20 mouse cellular contexts compared by ENCODE assay signal in genomic region chr9:46172953-46173352, GRCm38 (mm10). TPM values are rescaled to one million over a fixed set of nuclear protein-coding genes. Genes with fewer than 3 reads are reported as not detected.
A peak's percentile ranks its signal among the peaks of the same experiment; 100 is the strongest.
DNase-seq lines count a peak whose midpoint lies in the region; ATAC-seq and TF ChIP-seq lines count a peak whose summit lies in the region.
"Had no signal": no experiment of that assay in that cellular context is flagged by ENCODE, and none has a peak within 500 bp of the region (broad histone marks: within the 10 kb centered on the region; RNA-seq: fewer than 3 reads in every experiment).

No protein-coding gene starts in this region.

- no peak for TF ChIP-seq EP300 in liver, postnatal 0 days (IDR thresholded peaks at IDR 0.05; ENCODE audit: low read depth)

- H3K4me2 ChIP-seq in limb, embryonic 13.5 days (replicated peaks) = no peak overlapping the region
- no peak overlapping the region for H3K4me2 ChIP-seq in limb, embryonic 15.5 days
- H3K4me2 ChIP-seq in liver, postnatal 0 days (ENCODE audit: low read depth, low read length) = no peak overlapping the region
- H3K4me2 ChIP-seq: heart, embryonic 12.5 days; liver, embryonic 11.5 days; neural tube, embryonic 13.5 days had no signal

- 48% methylated on average over 2 of the region's 2 CpGs for WGBS in limb, embryonic 13.5 days
- 60% methylated on average over 2 of the region's 2 CpGs for WGBS in limb, embryonic 10.5 days
- 52% methylated on average over 2 of the region's 2 CpGs for WGBS in limb, embryonic 15.5 days
- WGBS in liver, postnatal 0 days (ENCODE audit: insufficient replicate concordance) = 29% methylated on average over 2 of the region's 2 CpGs

- no peak for ATAC-seq in limb, embryonic 13.5 days (ENCODE audit: low FRiP score, low read depth)
- ATAC-seq in activated CD4-positive, CD25-positive, alpha-beta regulatory T cell, adult 4 months = peak; percentile 8
- ATAC-seq in limb, embryonic 15.5 days (ENCODE audit: insufficient number of reproducible peaks, low FRiP score, low TSS enrichment, low read depth) = no peak
- no peak for ATAC-seq in liver, postnatal 0 days
- ATAC-seq: forebrain, postnatal 0 days; midbrain, embryonic 16.5 days had no signal

- H3K36me3 ChIP-seq in limb, embryonic 13.5 days = peaks cover 3% of the 10 kb centered on the region
- peaks cover 7% of the 10 kb centered on the region for H3K36me3 ChIP-seq in limb, embryonic 10.5 days
- H3K36me3 ChIP-seq in limb, embryonic 15.5 days = peaks cover 5% of the 10 kb centered on the region; the same call in 1 of the 2 replicates
- H3K36me3 ChIP-seq in liver, postnatal 0 days (replicated peaks; ENCODE audit: insufficient read depth, low read length) = no peaks in the 10 kb centered on the region

- TF ChIP-seq CTCF in liver, postnatal 0 days (IDR thresholded peaks at IDR 0.05; ENCODE audit: low read depth) = no peak

- H3K4me1 ChIP-seq in limb, embryonic 13.5 days = peaks cover 41% of the 10 kb centered on the region
- peaks cover 37% of the 10 kb centered on the region for H3K4me1 ChIP-seq in limb, embryonic 10.5 days
- peaks cover 14% of the 10 kb centered on the region for H3K4me1 ChIP-seq in limb, embryonic 15.5 days
- H3K4me1 ChIP-seq in liver, postnatal 0 days (ENCODE audit: insufficient read depth) = peaks cover 16% of the 10 kb centered on the region

- H3K27ac ChIP-seq in limb, embryonic 13.5 days = peak overlapping the region; percentile 55; the same call in 1 of the 2 replicates
- no peak overlapping the region for H3K27ac ChIP-seq in limb, embryonic 10.5 days
- H3K27ac ChIP-seq in limb, embryonic 15.5 days = peak overlapping the region; percentile 50; the same call in 1 of the 2 replicates
- H3K27ac ChIP-seq in liver, postnatal 0 days (ENCODE audit: low read depth) = no peak overlapping the region
- H3K27ac ChIP-seq: neural tube, embryonic 13.5 days had no signal

- no peak overlapping the region; the same call in 1 of the 2 replicates for H3K9ac ChIP-seq in limb, embryonic 13.5 days
- H3K9ac ChIP-seq in limb, embryonic 15.5 days = no peak overlapping the region
- H3K9ac ChIP-seq in liver, postnatal 0 days (replicated peaks) = no peak overlapping the region
- H3K9ac ChIP-seq: forebrain, postnatal 0 days; heart, embryonic 12.5 days; neural tube, embryonic 13.5 days had no signal

- no peak overlapping the region for H3K4me3 ChIP-seq in limb, embryonic 13.5 days
- no peak overlapping the region for H3K4me3 ChIP-seq in limb, embryonic 10.5 days
- H3K4me3 ChIP-seq in limb, embryonic 15.5 days = no peak overlapping the region
- H3K4me3 ChIP-seq in liver, postnatal 0 days (ENCODE audit: low read depth, low read length) = no peak overlapping the region
- H3K4me3 ChIP-seq: heart, embryonic 12.5 days; neural tube, embryonic 13.5 days had no signal

- H3K9me3 ChIP-seq in limb, embryonic 13.5 days = no peaks in the 10 kb centered on the region
- H3K9me3 ChIP-seq in limb, embryonic 10.5 days (replicated peaks) = no peaks in the 10 kb centered on the region
- H3K9me3 ChIP-seq in limb, embryonic 15.5 days = no peaks in the 10 kb centered on the region
- H3K9me3 ChIP-seq in liver, postnatal 0 days (ENCODE audit: low read length) = no peaks in the 10 kb centered on the region
- H3K9me3 ChIP-seq: heart, embryonic 12.5 days; neural tube, embryonic 13.5 days had no signal

- no peaks in the 10 kb centered on the region for H3K27me3 ChIP-seq in limb, embryonic 13.5 days
- H3K27me3 ChIP-seq in limb, embryonic 10.5 days (ENCODE audit: low read depth, poor library complexity, severe bottlenecking) = no peaks in the 10 kb centered on the region
- no peaks in the 10 kb centered on the region for H3K27me3 ChIP-seq in limb, embryonic 15.5 days
- no peaks in the 10 kb centered on the region for H3K27me3 ChIP-seq in liver, postnatal 0 days (ENCODE audit: insufficient read depth, low read length)
- H3K27me3 ChIP-seq: heart, embryonic 12.5 days; neural tube, embryonic 13.5 days had no signal

- DNase-seq in limb, embryonic 10.5 days (ENCODE audit: low spot score) = no peak
- DNase-seq in A20 (ENCODE audit: low read depth, low spot score) = peak; percentile 72
- DNase-seq in left cerebral cortex, adult 11 months (ENCODE audit: low spot score) = no peak
- no peak for DNase-seq in liver, postnatal 0 days
- no peak for DNase-seq in urinary bladder, postnatal 36 days (ENCODE audit: low spot score in 2 of 2)
- DNase-seq: adrenal gland, postnatal 36 days; forebrain, postnatal 0 days; gastrocnemius, postnatal 25 days; heart, postnatal 4 days; kidney, postnatal 10 days; layer of hippocampus, postnatal 36 days; lung, postnatal 36 days had no signal

RNA-seq across cellular contexts. Expression of gene Apoa1, which starts 55.4 kb away (rescaled TPM):
- 2.8 and 9.9 TPM in 2 replicates for polyA plus RNA-seq in limb, embryonic 13.5 days (2015; fragmentation: Nextera tagmentation; extraction: Ambion mirVana)
- polyA plus RNA-seq in limb, embryonic 10.5 days (2016; fragmentation: Nextera tagmentation; extraction: Ambion mirVana) = 1.3 and 1.7 TPM in 2 replicates
- not detected for polyA plus RNA-seq in activated CD4-positive, CD25-positive, alpha-beta regulatory T cell, adult 4 months (2017; shearing (Covaris generic))
- 4.1 and 14.1 TPM in 2 replicates for polyA plus RNA-seq in limb, embryonic 15.5 days (2015; fragmentation: Nextera tagmentation; extraction: Ambion mirVana)
- 27,203 and 27,647 TPM in 2 replicates for polyA plus RNA-seq in liver, postnatal 0 days (2015; fragmentation: Nextera tagmentation; extraction: Ambion mirVana)
- polyA plus RNA-seq: inflammation-experienced regulatory T-cells, adult 6 months had no signal

Comparison
In these comparisons a context has a peak if more than half of its experiments do, and no peak if none do; other contexts are left out.
1. H3K27ac ChIP-seq: peak in limb, embryonic 13.5 days (single experiment) and limb, embryonic 15.5 days (single experiment); none in limb, embryonic 10.5 days (single experiment) and liver, postnatal 0 days (single experiment).
2. RNA of gene Apoa1, which starts 55.4 kb away (polyA plus RNA-seq): 27,203 to 27,647 TPM in liver, postnatal 0 days; 4.1 to 14.1 TPM in limb, embryonic 15.5 days, 2.8 to 9.9 TPM in limb, embryonic 13.5 days, 1.3 to 1.7 TPM in limb, embryonic 10.5 days and not detected in activated CD4-positive, CD25-positive, alpha-beta regulatory T cell, adult 4 months; every median in the first group is over 1,000 times any median in the second.